Mouse (Mus musculus) MEL (cell line): ENCODE data around the gene Bloc1s4.

Experiments used
- CTCF ChIP-seq, 3 experiments: IDR thresholded peaks in 2 of 3; conservative IDR thresholded peaks in 1 of 3; 2 replicates each; pipeline ENCODE4 v1.5.1; 2011 to 2012; ENCODE audit warnings: low read length in 3 of 3, low read depth in 2 of 3, mild to moderate bottlenecking in 2 of 3, improper control_type of control experiment in 1 of 3, inconsistent platforms in 1 of 3, mixed read lengths in 1 of 3, moderate library complexity in 1 of 3; ENCODE audit not compliant: control insufficient read depth in 1 of 3, insufficient read depth in 1 of 3, poor library complexity in 1 of 3, severe bottlenecking in 1 of 3
- E2F4 ChIP-seq: IDR thresholded peaks from 2 replicates; pipeline ENCODE4 v1.6.1; 2011; ENCODE audit warnings: low read depth, low read length, improper control_type of control experiment, borderline replicate concordance
- HCFC1 ChIP-seq: IDR thresholded peaks from 2 replicates; pipeline ENCODE4 v1.6.1; 2012; ENCODE audit warnings: low read depth, mild to moderate bottlenecking, inconsistent platforms, low read length, improper control_type of control experiment, moderate library complexity
- POLR2AphosphoS2 ChIP-seq: IDR thresholded peaks from 2 replicates; pipeline ENCODE4 v1.6.1; 2011; ENCODE audit warnings: low read length, improper control_type of control experiment
- TAL1 ChIP-seq: IDR thresholded peaks from 2 replicates; pipeline ENCODE4 v1.6.1; 2012; ENCODE audit warnings: mild to moderate bottlenecking, inconsistent platforms, low read length, moderate library complexity, mixed read lengths

DNA sequence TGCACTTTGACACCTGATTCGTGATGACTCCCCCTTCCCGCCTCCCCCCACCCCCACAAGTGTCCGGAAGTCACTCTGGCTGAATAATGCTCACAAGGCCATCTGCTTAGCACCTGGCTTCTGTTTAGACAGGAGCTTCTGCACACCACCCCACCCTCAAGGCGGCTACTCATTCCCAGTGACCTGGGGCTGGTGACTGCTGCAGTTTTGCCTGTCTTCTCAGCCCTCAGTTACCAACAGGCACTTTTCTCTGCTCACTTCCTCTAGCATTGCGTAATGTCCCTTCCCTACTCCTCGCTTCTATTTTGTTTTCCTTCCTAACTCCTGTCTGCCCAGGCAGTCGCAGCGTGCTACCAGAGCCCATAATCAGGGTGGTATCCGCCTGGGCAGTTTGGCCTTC lies 43.4 kb upstream of the Bloc1s4 start:
- TF ChIP-seq HCFC1 = no peak
- TF ChIP-seq TAL1 = no peak
- no peak for TF ChIP-seq CTCF (IDR thresholded peaks at IDR 0.05 in 2 of 3, conservative IDR thresholded peaks at IDR 0.05 in 1 of 3; ENCODE audit: control insufficient read depth in 1 of 3, insufficient read depth in 1 of 3, low read depth in 2 of 3, low read length in 3 of 3, poor library complexity in 1 of 3, severe bottlenecking in 1 of 3)
- TF ChIP-seq E2F4 = no peak
- TF ChIP-seq POLR2AphosphoS2 = no peak
